Mouse (Mus musculus): ENCODE data around the gene Celf2. TPM values are rescaled to one million over a fixed set of nuclear protein-coding genes. Genes with fewer than 3 reads are reported as not detected.

Celf2 gene
- polyA plus RNA-seq, 1 experiment: 35.9 TPM

DNA sequence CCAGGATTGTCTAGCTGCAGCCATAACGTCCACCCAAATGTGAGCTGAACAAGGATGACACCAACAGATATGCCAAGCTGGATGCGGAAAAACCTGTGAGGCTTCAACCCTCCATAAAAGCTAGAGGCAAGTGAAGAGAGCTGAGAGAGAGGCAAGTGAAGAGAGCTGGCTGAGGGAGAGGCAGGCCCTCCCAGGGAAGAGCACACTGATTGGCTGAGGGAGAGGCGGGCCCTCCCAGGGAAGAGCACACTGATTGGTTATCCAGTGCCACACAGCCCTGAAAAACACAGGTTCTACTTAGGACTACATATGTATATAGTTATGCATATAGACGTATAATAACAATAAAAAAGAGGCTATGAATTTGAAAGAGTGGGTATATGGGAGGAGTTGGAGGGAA, 907.2 kb downstream of the Celf2 start:
- no peak overlapping the region for H3K27ac ChIP-seq (ENCODE audit: control insufficient read depth, insufficient read depth, low read depth, low read length, poor library complexity)
- TF ChIP-seq CTCF (IDR thresholded peaks at IDR 0.05; ENCODE audit: control insufficient read depth, insufficient read depth, low read length) (no peak), POLR2A (IDR thresholded peaks at IDR 0.05; ENCODE audit: borderline replicate concordance, control insufficient read depth, low read depth, low read length) (no peak)
- no peak overlapping the region for H3K4me3 ChIP-seq (replicated peaks; ENCODE audit: control insufficient read depth, low read depth, low read length)
- WGBS: 86% methylated on average over 4 of the region's 4 CpGs
- H3K4me1 ChIP-seq (ENCODE audit: control insufficient read depth, insufficient read depth, low read length): no peaks in the 10 kb centered on the region

DNA sequence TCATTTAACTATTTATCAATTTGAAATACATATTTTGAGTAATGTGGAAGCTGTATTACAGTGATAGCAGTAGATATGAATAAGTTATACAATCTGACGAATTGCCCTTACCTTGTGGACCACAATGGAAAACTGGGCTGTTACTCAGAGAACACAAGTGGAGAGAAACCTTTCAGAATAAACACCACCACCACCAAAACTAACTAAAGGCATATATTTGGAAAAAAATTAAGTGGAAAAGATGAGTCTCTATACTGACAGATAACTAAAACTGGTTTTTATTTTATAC, 910.5 kb downstream of the Celf2 start:
- TF ChIP-seq POLR2A (IDR thresholded peaks at IDR 0.05; ENCODE audit: borderline replicate concordance, control insufficient read depth, low read depth, low read length) (no peak), CTCF (IDR thresholded peaks at IDR 0.05; ENCODE audit: control insufficient read depth, insufficient read depth, low read length) (no peak)
- 76% methylated on average over 1 of the region's 1 CpGs for WGBS
- Histone ChIP-seq H3K4me3 (replicated peaks; ENCODE audit: control insufficient read depth, low read depth, low read length) (no peak overlapping the region), H3K4me1 (ENCODE audit: control insufficient read depth, insufficient read depth, low read length) (no peaks in the 10 kb centered on the region), H3K27ac (ENCODE audit: control insufficient read depth, insufficient read depth, low read depth, low read length, poor library complexity) (no peak overlapping the region)

DNA sequence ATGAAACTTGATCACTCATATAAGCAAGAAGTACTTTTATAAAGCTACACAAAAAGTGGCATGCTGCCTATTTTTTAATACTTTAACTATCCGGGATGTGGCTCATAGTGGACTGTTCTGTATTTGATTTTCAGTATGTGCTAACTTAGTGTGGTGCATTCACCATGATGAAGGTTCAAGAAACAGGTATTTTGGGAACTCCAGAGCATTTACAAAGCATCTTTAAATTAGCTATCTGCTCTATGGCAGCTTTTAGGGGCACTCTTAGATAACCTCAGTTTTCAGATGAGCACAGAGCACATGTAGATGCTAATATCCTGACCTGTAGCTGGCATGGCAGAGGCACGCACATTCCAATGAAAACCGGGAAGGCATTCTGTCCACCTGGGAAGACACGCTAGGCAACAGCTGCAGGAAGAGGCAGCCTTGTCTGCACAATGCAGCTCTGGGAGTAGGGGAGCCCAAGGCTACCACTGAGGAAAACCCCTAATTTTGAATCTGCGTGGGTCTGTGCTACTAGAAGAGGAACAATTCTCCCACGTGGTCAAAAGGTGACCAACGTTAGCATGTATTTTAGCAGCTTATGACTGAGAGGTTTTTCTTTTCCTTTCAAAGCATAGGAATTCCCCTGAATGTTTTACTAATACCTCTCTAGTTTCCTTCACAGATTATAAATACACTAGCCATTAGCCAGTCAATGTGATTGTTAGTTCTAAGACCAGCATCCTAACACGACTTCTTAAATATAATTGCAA, 911.1 kb downstream of the Celf2 start:
- TF ChIP-seq CTCF (IDR thresholded peaks at IDR 0.05; ENCODE audit: control insufficient read depth, insufficient read depth, low read length) (no peak), POLR2A (IDR thresholded peaks at IDR 0.05; ENCODE audit: borderline replicate concordance, control insufficient read depth, low read depth, low read length) (no peak)
- no peak overlapping the region for H3K4me3 ChIP-seq (replicated peaks; ENCODE audit: control insufficient read depth, low read depth, low read length)
- no peaks in the 10 kb centered on the region for H3K4me1 ChIP-seq (ENCODE audit: control insufficient read depth, insufficient read depth, low read length)
- WGBS: 77% methylated on average over 8 of the region's 8 CpGs
- no peak overlapping the region for H3K27ac ChIP-seq (ENCODE audit: control insufficient read depth, insufficient read depth, low read depth, low read length, poor library complexity)

DNA sequence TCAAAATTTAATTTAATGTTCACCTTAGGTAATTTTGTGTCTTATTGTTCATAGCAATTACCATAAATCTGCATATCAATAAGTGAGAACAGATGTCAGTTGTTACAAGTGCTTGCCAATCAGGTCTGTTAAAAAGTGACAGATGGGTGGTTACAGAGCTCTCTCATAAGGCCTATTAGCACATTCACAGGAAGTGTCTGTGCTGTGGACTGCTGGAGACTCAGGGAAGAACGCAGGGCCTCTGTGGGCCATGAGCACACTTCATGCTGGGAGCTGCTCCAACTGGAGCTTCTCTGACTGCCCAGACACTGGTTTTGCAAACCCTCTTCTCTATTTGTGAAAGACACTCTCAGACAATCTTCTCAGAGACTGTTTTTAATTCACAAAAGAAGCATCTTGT, 914.6 kb downstream of the Celf2 start:
- Histone ChIP-seq H3K27ac (ENCODE audit: control insufficient read depth, insufficient read depth, low read depth, low read length, poor library complexity) (no peak overlapping the region), H3K4me1 (ENCODE audit: control insufficient read depth, insufficient read depth, low read length) (no peaks in the 10 kb centered on the region), H3K4me3 (replicated peaks; ENCODE audit: control insufficient read depth, low read depth, low read length) (no peak overlapping the region)
- TF ChIP-seq CTCF (IDR thresholded peaks at IDR 0.05; ENCODE audit: control insufficient read depth, insufficient read depth, low read length) (no peak), POLR2A (IDR thresholded peaks at IDR 0.05; ENCODE audit: borderline replicate concordance, control insufficient read depth, low read depth, low read length) (no peak)
- WGBS: 58% methylated on average over 1 of the region's 1 CpGs

DNA sequence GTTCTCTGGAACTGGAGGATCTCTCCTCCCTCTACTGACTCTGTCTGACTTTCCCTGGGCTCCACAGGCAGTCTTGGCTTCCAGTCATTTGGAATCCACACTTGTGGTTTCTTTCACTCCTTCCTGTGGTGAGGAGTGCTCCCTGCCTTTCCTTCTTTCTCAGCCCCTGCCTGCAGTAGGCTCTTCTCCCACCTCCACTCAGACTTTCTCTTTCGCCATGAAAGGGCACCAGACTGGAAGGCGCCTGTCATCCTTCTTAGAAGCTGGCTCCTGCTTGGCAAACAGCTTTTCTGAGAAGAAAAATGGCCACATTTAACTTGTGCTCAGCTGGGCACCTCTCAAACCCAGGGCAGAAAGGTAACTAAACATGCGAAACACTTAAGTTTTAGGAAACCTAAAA, 915.2 kb downstream of the Celf2 start:
- Histone ChIP-seq H3K27ac (ENCODE audit: control insufficient read depth, insufficient read depth, low read depth, low read length, poor library complexity) (no peak overlapping the region), H3K4me3 (replicated peaks; ENCODE audit: control insufficient read depth, low read depth, low read length) (no peak overlapping the region), H3K4me1 (ENCODE audit: control insufficient read depth, insufficient read depth, low read length) (no peaks in the 10 kb centered on the region)
- no peak for TF ChIP-seq POLR2A (IDR thresholded peaks at IDR 0.05; ENCODE audit: borderline replicate concordance, control insufficient read depth, low read depth, low read length)
- no peak for TF ChIP-seq CTCF (IDR thresholded peaks at IDR 0.05; ENCODE audit: control insufficient read depth, insufficient read depth, low read length)
- 76% methylated on average over 3 of the region's 3 CpGs for WGBS

DNA sequence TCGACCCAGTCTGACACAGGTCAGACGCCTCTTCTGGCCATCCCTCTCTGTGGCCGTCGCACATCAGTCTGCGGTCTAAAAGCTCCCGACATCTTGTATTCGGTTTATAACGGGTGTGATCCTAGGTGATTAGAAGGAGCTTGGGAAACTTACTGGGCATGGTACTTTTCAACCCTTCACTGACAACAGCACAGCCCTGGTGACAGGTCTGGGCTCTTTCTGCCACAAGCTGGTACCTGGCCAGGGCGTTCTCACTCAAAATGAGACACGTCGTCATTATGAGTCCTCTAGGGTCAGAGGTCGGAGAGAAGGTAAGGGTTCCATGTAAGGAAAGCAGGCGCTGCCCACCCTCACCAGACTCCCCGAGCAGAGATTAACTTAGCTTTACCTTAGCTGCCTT, 915.6 kb downstream of the Celf2 start:
- WGBS: 88% methylated on average over 14 of the region's 14 CpGs
- TF ChIP-seq CTCF (IDR thresholded peaks at IDR 0.05; ENCODE audit: control insufficient read depth, insufficient read depth, low read length) (no peak), POLR2A (IDR thresholded peaks at IDR 0.05; ENCODE audit: borderline replicate concordance, control insufficient read depth, low read depth, low read length) (no peak)
- no peak overlapping the region for H3K4me3 ChIP-seq (replicated peaks; ENCODE audit: control insufficient read depth, low read depth, low read length)
- no peaks in the 10 kb centered on the region for H3K4me1 ChIP-seq (ENCODE audit: control insufficient read depth, insufficient read depth, low read length)
- no peak overlapping the region for H3K27ac ChIP-seq (ENCODE audit: control insufficient read depth, insufficient read depth, low read depth, low read length, poor library complexity)

DNA sequence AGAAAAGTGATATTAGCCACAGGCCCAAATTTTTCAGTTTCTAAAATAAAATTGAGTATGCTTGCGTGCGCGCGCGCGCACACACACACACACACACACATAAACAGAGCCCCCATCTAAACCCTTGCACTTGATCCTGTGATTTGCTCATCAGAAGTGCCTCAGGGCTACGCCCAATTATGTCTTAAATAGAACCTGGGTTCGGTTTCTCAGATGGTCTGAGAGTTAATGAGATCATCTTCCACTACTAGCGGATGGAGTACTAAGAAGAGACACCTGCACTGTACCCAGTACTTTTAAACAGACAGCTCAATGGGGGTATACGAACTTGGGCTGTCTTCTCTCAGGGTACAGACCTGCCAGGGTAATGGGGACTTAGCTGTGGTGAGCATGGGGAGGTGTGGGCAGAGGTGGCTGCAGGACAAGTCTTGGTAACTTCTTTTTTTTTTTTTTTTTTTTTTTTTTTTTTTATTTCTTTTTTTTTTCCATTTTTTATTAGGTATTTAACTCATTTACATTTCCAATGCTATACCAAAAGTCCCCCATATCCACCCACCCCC, 923.2 kb downstream of the Celf2 start:
- TF ChIP-seq CTCF (IDR thresholded peaks at IDR 0.05; ENCODE audit: control insufficient read depth, insufficient read depth, low read length) (no peak), POLR2A (IDR thresholded peaks at IDR 0.05; ENCODE audit: borderline replicate concordance, control insufficient read depth, low read depth, low read length) (no peak)
- Histone ChIP-seq H3K4me3 (replicated peaks; ENCODE audit: control insufficient read depth, low read depth, low read length) (no peak overlapping the region), H3K4me1 (ENCODE audit: control insufficient read depth, insufficient read depth, low read length) (no peaks in the 10 kb centered on the region), H3K27ac (ENCODE audit: control insufficient read depth, insufficient read depth, low read depth, low read length, poor library complexity) (no peak overlapping the region)
- 89% methylated on average over 10 of the region's 10 CpGs for WGBS

DNA sequence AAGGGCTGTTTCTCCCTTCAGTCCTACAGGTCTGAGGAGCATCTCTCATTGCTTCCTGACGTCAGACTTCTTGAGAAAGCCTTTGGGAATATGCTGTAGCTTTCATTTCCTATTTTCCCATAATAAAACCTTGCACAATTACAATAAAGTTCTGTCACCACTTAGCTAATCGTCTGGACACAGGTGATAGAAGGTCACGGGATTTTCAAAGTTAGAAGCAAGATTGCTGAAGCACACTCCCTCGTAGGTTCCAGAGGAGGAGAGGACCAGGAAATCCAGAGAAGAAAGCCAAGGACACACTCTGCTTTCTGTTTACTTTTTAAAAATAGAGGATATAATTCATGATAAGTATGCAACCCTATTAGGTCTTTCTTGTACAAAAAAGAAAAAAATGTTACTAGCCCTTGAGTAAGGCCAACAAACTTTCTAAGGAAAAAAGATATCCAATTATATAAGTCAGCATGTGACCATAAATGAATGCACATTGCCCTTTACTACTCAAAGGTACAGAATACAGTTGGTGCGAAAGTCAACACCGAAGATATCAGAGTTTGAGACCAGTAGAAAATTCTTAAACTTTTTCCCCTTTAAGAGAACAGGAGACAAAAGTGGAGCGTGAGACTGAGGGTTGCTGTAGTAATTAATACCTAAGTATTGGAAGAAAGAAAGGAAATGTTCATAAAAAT, 924.2 kb downstream of the Celf2 start:
- Histone ChIP-seq H3K4me1 (ENCODE audit: control insufficient read depth, insufficient read depth, low read length) (no peaks in the 10 kb centered on the region; the same call in 1 of the 2 replicates), H3K4me3 (replicated peaks; ENCODE audit: control insufficient read depth, low read depth, low read length) (no peak overlapping the region), H3K27ac (ENCODE audit: control insufficient read depth, insufficient read depth, low read depth, low read length, poor library complexity) (no peak overlapping the region)
- no peak for TF ChIP-seq CTCF (IDR thresholded peaks at IDR 0.05; ENCODE audit: control insufficient read depth, insufficient read depth, low read length)
- no peak for TF ChIP-seq POLR2A (IDR thresholded peaks at IDR 0.05; ENCODE audit: borderline replicate concordance, control insufficient read depth, low read depth, low read length)
- 75% methylated on average over 7 of the region's 7 CpGs for WGBS
